Mouse (Mus musculus): ENCODE measurements around the gene Phldb3.
"Not testable (repeated sequence)": the region's sequence is repeated elsewhere in the genome, so short reads cannot be mapped to it uniquely, and the experiment has no call there.

Phldb3 gene

DNA sequence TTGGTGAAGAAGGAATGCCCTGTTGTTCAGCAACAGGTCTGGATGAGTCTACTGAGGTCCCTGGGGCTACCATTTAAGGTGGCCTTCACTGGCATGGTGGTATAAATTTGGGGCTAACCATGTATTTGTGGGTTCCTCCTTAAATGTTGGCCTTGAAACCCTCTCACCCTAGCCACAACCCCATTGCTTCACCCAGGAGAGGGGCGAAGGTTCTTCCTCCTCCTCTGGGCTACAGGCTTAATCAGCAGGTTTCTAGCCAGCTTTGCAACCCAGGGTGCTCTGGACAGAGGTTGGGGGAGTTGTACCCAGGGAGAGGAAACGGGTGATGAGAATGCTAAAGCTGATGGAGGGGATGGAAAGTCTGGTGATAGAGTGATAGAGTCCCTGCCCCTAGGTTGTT lies 15.1 kb upstream of the Phldb3 start:
- no peak for DNase-seq

DNA sequence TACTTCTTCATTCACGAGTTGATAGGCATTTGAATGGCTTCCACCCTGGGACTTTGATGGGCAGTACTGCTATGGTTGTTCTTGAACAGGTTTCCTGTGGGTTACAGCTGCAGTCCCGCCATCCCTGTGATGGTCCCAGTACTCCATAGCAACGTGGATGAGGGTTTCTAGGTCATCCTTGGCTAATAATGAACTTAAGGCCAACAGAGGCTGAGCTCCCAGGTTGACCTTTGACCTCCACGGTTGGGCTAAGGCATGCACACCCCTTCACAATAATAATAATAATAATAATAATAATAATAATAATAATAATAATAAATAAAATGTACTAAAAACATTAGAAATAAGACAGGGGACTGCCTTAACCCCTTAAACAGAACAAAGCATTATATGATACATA lies 12.4 kb upstream of the Phldb3 start:
- no peak for DNase-seq

DNA sequence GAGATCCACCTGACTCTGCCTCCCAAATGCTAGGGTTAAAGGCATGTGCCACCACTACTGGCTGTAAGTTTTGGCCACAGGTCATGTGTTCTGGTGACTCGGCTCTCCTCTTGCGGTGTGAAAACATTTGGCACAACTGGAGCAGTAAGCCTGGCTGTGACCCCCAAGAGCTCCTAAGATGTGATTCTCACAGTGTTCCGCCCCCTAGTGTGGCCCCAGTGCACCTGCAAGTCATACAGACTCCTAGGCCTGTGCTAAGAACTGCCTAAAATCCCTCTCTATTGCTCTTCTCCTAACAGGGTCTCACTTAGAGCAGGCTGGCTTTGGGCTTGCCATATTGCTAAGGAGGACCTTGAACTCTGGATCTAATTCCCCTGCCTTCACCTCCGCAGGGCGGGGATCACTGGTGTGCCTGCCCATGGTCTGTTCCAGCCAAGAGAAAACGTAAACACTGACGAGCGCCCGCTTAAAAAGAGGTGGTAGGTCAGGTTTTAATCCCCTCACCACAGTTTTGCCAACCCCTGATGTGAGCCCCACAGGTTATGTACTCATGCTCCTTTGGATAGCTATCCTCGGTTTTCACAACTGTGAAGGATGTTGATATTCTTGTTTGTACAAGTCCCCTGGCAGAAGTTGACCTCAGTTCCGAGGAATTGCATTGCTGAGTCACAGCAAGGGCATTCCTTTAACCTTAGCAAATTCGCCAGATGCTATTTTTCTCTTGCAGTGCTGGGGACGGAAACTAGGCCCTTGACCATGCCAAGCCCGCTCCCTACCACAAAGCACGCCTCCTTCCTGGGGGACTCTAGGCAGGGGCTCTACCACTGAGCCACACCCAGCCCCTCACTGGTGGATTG lies 11.1 kb upstream of the Phldb3 start:
- peak; percentile 58 for DNase-seq

DNA sequence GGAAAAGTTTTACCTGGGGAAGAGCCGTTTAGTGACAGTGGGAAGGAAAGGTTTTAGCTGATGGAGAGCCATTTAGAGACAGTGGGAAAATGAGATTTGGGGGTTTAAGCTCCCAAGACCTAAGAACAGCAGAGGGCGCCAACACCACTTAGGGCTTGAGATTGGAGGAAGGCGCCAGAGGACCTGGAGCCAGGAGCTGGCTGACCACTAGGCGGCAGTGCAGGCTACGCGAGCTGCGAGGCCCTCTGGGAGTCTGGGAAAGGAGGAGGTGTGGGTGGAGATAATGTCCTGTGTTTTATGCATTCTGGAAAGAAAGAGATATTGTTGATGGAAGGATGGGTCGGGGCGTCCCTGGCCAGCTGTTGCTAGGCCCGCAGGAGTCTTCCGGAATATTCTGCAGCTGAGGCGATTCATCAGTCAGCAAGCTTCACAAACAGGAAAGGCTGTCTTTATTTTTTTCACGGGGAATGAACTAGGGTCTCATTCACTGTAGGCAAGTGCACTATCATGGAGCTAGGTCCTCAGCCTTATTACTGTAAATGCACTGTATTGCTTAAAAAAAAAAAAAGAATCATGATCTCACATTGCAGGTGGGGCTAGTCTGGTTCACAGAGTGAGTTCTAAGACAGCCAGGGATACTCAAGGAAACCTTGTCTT lies 9.5 kb upstream of the Phldb3 start:
- DNase-seq = peak; percentile 97

DNA sequence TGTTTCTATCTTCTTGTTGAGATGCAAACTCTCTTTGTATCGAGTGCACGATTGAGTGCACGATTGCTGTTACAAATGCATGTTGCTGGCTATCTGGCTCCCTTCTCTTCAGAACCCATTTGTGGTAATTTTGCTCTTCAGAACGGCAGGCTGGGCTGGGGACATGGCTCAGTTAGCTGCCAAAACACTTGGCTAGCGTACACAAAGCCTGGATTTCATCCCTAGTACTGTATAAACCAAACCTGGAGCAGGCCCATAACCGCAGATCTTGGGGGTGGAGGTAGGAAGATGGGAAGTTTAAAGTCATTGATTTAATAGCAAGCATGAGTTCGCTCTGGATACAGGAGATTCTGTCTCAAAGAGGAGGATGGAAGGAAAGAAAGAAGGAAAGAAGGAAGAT lies 5.0 kb upstream of the Phldb3 start:
- no peak for DNase-seq

DNA sequence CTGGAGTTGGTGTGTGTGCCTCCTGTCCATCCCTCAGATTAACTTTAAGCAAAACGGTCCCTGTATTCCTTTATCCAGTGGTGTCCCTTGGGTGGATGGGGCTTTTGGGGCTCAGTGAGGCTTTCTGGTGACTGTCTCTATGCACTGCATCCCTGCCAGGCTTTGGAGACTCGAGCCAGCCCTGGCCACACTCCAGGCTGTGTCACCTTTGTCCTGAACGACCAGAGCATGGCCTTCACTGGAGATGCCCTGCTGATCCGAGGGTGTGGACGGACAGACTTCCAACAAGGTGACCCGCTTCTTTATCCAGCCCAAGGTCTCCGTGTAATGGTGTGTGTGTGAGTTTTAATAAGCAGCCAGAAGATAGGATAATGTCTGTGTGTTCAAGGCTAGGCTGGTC lies 4.5 kb upstream of the Phldb3 start:
- DNase-seq = no peak

DNA sequence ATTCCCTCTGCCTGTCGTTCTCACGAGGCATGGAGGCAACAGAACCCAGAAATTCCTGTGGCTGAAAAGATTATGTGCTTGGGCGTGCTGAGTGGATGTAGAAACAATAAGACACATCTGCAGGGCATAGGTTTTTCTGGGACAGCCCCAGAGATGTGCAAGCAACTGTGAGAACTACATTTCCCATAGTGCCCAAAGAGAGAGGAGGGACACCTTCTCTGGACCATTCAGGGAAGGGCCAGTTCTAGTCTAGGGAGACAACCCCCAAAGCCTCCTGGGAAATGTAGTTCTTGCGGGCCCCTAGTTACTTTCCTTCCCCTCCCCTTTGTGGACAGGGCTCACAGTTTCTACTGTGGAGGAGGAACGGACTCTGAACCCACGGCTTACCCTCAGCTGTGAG lies 2.5 kb upstream of the Phldb3 start:
- peak; percentile 86 for DNase-seq

DNA sequence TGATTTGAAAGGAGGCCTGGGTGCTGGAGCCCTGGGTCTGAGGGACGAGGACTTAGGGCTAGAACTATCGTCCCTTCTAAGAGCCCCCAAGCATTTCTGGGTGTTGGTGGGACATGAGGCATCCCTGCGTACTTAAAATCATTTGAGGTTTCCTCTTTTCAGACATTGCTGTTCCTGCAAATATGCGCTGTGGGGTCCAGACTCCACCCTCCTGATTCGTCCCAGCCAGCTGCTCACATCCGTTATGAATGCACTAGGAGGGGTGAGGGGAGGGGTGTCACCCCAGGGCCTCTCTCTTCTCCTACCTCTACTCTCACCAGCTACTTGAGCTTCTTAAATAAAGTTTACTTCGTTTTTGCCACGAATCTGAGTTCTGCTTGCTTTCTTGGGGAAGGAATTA lies 2.0 kb upstream of the Phldb3 start:
- DNase-seq = no peak

DNA sequence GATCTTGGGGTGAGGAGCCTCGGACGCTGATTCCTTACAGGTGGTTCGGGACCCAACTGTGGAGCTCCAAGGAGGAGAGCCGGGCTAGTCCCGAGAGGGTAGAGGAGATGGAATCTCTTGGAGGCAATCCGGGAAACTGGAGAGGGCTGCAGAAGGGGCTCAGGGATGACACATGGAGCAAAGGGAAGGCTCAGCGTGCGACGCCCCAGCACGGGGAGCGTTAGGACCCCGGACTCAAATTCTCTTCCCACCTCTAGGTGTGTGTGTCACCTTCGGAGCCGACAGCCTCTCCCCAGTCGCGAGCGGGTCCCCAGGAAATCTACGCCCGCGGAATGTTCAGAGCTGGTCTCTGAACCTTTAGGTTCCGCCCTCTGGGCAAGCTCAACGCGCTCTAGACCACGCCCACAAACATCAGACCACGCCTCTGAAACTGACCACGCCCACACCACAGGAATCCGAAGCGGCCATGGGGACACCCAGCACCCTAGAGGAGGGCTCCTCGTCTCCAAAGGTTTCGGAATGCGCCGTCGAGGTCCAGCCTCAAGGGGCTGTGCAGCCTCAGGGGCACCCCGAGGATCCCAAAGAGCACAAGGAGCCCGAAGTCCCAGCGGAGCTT lies 424 bp downstream of the Phldb3 start:
- DNase-seq = peak; percentile 98

DNA sequence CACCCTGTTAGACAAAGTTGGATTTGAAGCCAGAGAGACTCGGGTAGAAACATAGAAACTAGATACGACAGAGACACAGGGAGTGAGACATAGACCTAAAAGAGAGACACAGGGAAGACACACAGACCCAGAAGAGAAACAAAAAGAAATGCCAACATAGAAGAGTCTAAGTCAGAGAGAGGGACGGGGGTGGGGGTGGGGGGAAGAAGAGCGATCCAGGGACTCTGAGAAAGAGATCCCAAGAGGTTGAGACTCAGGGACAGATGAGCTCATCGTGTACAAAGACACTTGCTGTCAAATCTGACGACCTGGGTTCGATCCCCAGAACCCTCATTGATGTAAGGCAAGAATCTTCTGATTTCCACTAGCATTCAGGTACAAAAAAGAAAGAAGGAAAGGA lies 1.1 kb downstream of the Phldb3 start:
- DNase-seq = no peak

DNA sequence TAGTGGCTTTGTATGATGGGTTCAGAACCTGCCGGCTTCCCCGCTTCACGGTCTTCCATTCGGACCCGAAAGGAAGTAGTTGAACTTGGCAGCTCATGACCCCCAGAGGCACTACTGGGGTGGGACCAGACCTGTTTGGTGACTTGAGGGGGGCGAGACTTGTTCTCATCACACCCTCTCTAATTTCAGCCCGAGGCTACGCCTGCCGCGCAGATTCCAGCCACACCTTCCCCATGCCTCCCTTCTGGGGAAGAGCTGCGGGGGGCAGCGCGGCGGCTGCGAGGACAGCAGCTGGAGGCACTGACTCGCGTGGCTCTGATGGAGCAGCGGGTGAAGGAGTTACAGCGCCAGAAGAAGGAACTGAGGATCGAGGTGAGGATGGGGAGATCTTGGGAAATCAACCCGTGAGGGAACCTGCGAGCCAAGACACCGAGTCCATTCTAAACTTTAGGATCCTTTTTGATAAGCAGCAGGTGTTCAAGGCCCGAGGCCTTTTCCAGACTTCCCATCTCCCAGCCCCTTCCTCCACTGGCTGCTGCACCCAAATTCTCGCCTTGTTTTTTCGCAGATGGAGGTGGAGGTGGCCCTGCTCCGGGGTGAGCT lies 1.8 kb downstream of the Phldb3 start:
- DNase-seq = no peak

DNA sequence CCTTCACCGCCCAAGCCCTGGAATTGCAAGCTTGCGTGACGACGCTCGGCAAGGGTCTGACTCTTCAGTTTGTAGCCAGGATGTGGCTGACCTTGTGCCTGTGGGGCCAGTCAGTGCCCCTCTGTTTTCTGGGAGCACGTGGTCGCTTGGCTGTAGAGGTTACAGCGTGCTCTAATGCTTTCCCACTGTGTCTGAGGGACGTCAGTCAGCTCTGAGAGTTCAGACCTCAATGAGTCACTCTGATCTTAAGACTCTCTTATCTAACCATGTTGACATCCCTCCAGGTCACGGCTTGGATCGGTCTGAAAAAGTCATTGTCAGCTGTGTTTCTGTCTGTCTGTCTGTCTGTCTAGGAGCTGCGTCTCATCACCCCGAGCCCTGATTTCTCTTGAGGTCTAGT lies 4.3 kb downstream of the Phldb3 start:
- no peak for DNase-seq

DNA sequence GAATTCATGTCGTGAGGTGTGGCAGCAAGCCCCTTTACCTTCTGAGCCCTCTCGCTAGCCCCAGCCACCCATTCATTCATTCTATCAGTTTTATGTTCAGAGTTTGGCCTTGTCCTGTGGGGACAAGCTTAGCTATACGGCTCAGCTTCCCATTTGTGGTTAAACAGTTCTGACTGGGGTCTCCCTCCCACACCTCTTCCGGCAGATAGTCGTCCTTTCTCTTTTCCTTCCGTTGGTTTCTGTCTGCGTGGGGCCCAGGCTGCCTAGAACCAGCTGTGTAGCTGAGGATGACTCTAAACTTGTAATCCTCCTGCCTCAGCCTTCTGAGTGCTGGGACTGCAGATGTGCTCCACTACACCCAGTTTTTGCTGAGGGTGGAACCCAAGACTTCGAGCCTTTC lies 7.2 kb downstream of the Phldb3 start:
- DNase-seq = no peak

DNA sequence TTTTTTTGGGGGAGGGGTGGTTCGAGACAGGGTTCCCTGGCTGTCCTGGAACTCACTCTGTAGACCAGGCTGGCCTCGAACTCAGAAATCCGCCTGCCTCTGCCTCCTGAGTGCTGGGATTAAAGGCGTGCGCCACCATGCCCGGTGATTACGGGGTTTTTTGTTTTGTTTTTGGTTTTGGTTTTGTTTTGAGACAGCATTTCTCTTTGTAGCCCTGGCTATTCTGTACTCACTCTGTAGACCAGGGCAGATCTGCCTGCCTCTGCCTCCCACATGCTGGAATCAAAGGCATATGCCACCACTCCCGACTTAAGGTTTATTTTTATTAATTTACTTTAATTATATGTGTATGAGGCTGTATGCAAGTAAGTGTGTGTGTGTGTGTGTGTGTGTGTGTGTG lies 7.8 kb downstream of the Phldb3 start:
- not testable (repeated sequence) for DNase-seq

DNA sequence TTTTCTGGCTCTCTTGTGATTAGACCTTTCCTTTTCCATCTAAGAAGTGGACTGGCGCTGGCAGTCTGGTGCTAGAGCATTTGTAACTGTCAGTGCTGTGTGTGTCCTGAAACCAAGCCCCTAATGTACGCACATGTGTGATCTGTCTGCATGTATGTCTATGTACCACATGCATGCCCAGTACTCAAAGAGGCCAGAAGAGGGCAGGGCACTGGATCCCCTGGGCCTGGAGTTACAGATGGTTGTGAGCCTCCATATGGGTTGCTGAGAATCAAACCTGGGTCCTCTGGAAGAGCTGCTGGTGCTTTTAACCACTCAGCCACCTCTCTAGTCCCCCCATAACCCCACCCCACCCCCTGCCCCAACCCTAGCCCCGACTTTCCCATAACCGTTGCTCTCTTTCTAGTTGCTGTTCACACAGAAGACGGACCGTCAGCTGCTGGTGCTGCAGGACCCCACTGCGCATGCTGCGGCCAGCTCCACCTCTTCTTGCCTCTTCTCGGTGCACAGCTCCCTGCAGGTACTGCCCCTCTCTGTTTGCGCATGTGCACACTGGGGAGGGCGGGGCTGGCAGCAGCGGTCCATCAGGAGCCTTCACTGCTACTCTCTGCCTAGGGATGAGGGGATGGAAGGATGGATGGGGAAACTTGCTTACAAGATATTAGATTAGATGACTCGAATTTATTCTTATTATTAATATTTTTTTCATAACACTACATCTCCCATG lies 9.3 kb downstream of the Phldb3 start:
- DNase-seq = no peak

DNA sequence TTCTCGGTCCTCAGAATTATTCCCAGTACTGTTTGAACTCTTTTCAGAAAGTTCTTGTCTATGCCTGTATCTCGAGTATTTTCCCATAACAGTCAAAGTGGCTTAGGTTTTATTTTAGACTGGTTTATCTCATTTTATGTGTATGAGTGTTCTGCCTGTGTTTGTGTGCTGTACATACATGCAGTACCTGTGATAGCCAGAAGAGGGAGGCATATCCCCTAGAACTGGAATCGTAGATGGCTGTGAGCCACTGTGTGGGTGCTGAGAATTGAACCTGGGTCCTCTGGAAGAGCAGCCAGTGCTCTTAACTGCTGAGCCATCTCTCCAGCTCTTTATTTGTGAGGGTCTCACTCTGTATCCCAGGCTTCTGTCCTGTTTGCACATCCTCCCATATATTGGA lies 10.6 kb downstream of the Phldb3 start:
- no peak for DNase-seq

DNA sequence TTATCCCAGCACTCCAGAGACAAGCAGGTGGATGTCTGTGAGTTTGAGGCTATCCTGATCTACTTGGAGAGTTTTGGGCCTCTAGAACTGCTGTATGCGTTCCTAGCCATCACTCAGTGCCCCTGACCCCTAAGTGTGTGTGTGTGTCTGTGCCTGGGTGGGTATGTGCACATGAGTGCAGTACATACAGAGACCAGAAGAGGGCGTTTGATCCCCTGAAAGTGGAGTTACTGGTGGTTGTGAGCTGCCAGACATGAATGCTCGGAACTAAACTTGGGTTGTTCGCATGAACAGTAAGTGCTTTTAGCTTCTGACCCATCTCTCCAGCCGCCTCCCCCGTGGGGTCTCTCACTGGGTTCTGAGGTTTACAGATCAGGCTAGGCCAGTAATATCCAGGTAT lies 12.4 kb downstream of the Phldb3 start:
- no peak for DNase-seq

DNA sequence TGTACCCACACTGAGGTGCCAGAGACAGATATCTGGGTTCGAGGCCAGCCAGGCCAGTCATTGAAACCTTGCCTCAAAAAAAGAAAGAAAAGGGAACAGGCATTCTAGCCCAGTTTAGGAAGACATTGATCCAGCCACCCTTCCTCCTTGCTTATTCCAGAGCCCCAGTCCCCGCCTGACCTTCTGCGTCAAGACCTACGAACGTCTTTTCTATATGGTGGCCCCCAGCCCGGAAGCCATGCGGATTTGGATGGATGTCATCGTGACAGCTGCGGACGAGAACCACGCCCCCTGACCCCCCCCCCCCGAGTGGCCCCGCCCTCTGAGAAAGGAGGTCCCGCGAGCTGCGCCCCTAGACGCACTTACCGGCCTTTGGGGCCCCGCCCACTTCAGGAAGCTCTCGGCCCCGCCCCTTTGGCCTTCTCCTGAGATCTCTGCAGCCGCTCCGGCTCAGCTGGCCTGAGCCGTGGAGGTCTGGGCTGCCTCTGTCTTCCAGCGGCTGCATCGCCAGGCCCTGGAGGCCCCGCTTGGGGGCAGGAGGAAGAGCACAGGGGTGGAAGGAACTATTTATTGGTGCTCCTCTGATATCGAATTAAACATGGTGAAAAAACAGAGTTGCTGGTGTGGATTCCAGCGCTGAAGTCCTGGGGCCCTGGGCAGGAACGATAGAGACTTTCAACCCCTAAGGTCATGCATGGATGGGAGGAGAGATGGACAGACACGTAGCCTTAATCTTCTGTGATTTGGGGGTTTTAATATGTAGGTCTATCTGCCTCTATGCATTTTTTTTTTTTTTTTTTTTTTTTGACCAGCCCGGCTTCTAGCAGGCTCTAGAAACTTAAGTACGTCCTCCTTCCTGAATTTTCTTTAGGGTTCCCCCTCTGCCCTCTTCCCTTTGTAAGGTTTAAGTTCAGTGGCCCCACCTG lies 18.4 kb downstream of the Phldb3 start:
- DNase-seq = peak; percentile 91

DNA sequence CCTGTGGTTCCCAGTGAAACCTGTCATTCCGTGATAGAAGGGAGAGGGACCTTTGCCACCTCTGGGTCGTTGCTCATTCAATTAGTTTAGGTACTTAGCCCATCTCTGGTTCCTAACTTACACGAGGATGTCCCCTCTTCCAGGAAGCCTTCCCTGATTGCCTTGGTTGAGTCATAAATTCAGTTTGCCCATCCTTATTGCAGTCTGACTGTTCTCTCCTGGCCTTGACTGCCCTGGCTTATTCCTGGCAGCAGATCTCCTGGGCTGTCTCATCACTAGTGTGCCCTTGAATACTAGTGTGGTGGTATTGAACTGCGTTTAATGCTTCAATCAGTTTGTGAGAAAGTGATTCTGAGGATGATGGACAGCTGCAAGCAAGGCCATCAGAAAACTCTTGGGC lies 19.1 kb downstream of the Phldb3 start:
- DNase-seq = no peak

DNA sequence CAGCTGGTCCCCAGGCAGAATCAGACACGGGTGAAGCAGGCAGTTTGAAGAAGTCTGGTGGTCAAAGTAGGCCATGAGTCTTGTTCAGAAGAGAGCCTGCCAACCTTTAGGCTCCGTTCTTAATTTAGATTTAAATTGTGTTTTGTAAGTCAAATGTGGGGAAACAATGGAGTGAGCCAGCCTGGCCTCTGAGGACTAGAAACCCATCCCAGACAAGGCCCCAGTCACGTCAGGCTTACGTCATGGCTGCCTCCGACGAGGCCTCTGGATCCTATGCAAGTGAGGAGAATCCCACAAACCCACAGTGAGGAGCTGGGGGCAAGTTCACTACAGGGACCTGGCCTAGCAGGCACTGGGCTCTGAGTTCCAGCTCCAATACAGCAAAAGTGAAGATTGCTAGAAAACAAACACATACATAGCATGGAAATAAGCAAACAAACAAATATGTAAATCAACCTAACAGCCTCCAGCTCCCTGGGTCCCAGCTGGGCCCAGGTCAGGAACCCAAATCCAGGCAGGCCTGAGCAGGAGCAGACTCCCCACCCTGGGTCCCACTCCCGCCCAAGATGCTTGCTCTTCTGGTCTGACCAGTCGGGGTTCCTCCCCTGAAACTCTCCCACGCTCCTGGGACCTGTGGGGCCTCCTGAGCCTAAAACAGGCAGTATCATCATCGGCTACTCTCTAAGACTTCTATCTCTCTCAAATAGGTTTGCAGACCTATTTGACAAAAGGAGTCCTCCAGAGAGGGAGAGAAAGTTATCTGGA lies 19.7 kb downstream of the Phldb3 start:
- no peak for DNase-seq

DNA sequence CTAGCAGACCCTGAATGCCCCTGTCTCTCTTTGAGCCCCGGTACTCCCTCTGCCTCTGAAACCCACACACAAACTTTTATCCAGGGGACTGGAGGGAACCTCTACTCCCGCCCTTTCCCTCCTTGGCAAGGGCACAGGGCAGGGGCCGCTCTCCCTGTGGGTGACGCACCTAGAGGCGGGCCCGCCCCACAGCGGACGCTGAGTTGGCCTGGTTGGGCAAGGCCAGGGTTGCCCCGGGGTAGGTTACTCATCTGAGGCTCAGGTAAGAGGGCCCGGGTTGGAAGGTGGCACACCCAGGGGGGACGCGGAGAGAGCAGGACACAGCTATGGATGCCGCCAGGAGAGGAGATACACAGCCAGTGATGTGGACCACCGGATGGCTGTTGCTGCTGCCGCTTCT lies 25.7 kb downstream of the Phldb3 start, which contains the start of gene Lypd3:
Gene Lypd3, plus strand, starts transcription at position 287 of the 400 bp plus-strand sequence.
- DNase-seq = no peak
